Mouse (Mus musculus): Measurements from ENCODE around the gene Smpd3. TPM values are rescaled to one million over a fixed set of nuclear protein-coding genes. Genes with fewer than 3 reads are reported as not detected.
A peak's percentile ranks its signal among the peaks of the same experiment; 100 is the strongest.

The Smpd3 gene
- polyA plus RNA-seq, 1 experiment = not detected

GRCm38 (mm10) chr8:106364278-106364677 lies 26.5 kb upstream of the Smpd3 start:
- WGBS = 83% methylated on average over 8 of the region's 8 CpGs

GRCm38 (mm10) chr8:106363321-106363720 lies 25.5 kb upstream of the Smpd3 start:
- 86% methylated on average over 8 of the region's 8 CpGs for WGBS
- TF ChIP-seq CTCF (IDR thresholded peaks at IDR 0.05; ENCODE audit: insufficient read depth, low read depth, low read length) = no peak
- TF ChIP-seq POLR2A (IDR thresholded peaks at IDR 0.05; ENCODE audit: insufficient read depth, low read depth, low read length) = no peak
- H3K27ac ChIP-seq (ENCODE audit: insufficient read depth, low read depth, low read length) = no peak overlapping the region
- H3K4me1 ChIP-seq (ENCODE audit: control insufficient read depth, insufficient read depth, low read length) = no peaks in the 10 kb centered on the region
- no peak overlapping the region for H3K4me3 ChIP-seq (ENCODE audit: insufficient read depth, low read depth, low read length)

More at GRCm38 (mm10) chr8:106364278-106364677, 26.5 kb upstream of the Smpd3 start:
- TF ChIP-seq POLR2A (IDR thresholded peaks at IDR 0.05; ENCODE audit: insufficient read depth, low read depth, low read length) = no peak
- TF ChIP-seq CTCF (IDR thresholded peaks at IDR 0.05; ENCODE audit: insufficient read depth, low read depth, low read length) = no peak
- H3K4me1 ChIP-seq (ENCODE audit: control insufficient read depth, insufficient read depth, low read length) = no peaks in the 10 kb centered on the region
- no peak overlapping the region for H3K27ac ChIP-seq (ENCODE audit: insufficient read depth, low read depth, low read length)
- no peak overlapping the region for H3K4me3 ChIP-seq (ENCODE audit: insufficient read depth, low read depth, low read length)

- H3K4me3 ChIP-seq (ENCODE audit: insufficient read depth, low read depth, low read length) = no peak overlapping the region
- no peaks in the 10 kb centered on the region for H3K4me1 ChIP-seq (ENCODE audit: control insufficient read depth, insufficient read depth, low read length)
- TF ChIP-seq POLR2A (IDR thresholded peaks at IDR 0.05; ENCODE audit: insufficient read depth, low read depth, low read length) (no peak), CTCF (IDR thresholded peaks at IDR 0.05; ENCODE audit: insufficient read depth, low read depth, low read length) (no peak)
- 47% methylated on average over 4 of the region's 4 CpGs for WGBS
- no peak overlapping the region for H3K27ac ChIP-seq (ENCODE audit: insufficient read depth, low read depth, low read length)
These were observed 22.0 kb upstream of the Smpd3 start for GRCm38 (mm10) chr8:106359650-106360338.

DNA sequence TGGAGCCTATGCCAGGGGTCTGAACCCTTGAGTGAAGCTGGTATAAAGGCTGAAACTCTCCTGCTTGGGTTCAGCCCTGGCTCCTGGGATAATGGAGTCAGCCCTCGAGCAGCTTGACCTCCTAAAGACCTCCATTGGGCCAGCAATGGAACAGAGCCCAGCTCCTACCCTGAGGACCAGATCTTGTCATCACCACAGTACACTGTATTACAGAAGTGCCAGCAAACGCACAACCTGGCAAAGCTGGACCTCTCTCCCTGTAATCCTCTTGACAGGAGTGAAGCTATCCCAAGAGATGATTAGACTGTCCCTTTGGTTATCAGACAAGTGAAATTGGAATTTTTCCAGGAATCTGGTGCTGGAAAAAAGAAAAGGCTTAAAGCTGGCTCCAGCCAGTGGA lies 13.3 kb upstream of the Smpd3 start:
- 62% methylated on average over 2 of the region's 2 CpGs for WGBS

DNA sequence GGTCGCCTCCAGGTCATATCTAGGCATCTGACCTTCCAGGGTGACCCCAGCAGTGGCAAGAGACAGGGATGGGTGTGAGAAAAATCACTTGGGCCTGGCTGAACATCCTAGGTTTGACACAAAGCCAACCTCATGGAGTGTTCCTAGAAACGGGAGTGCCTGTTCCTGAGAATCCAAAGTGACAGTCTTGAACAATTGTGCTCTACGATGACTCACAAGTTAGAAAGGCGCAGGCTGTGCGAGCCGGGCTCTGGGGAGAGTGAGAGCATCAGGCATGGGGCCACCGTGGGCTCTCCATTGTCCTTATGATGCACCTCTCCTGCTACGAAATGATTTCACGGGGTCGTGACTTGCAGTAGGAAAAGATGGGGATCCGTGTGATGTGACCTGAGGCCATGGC lies 11.6 kb upstream of the Smpd3 start:
- Histone ChIP-seq H3K4me3 (ENCODE audit: insufficient read depth, low read depth, low read length) (no peak overlapping the region), H3K27ac (ENCODE audit: insufficient read depth, low read depth, low read length) (no peak overlapping the region), H3K4me1 (ENCODE audit: control insufficient read depth, insufficient read depth, low read length) (peaks cover 7% of the 10 kb centered on the region)
- 52% methylated on average over 11 of the region's 11 CpGs for WGBS
- TF ChIP-seq POLR2A (IDR thresholded peaks at IDR 0.05; ENCODE audit: insufficient read depth, low read depth, low read length) (no peak), CTCF (IDR thresholded peaks at IDR 0.05; ENCODE audit: insufficient read depth, low read depth, low read length) (no peak)

More for the DNA sequence above, 13.3 kb upstream of the Smpd3 start:
- TF ChIP-seq POLR2A (IDR thresholded peaks at IDR 0.05; ENCODE audit: insufficient read depth, low read depth, low read length) (no peak), CTCF (IDR thresholded peaks at IDR 0.05; ENCODE audit: insufficient read depth, low read depth, low read length) (no peak)
- Histone ChIP-seq H3K27ac (ENCODE audit: insufficient read depth, low read depth, low read length) (no peak overlapping the region), H3K4me1 (ENCODE audit: control insufficient read depth, insufficient read depth, low read length) (peaks cover 7% of the 10 kb centered on the region), H3K4me3 (ENCODE audit: insufficient read depth, low read depth, low read length) (no peak overlapping the region)

- WGBS = 84% methylated on average over 6 of the region's 6 CpGs
- peaks cover 7% of the 10 kb centered on the region for H3K4me1 ChIP-seq (ENCODE audit: control insufficient read depth, insufficient read depth, low read length)
- H3K27ac ChIP-seq (ENCODE audit: insufficient read depth, low read depth, low read length) = no peak overlapping the region
- TF ChIP-seq POLR2A (IDR thresholded peaks at IDR 0.05; ENCODE audit: insufficient read depth, low read depth, low read length) = no peak
- no peak for TF ChIP-seq CTCF (IDR thresholded peaks at IDR 0.05; ENCODE audit: insufficient read depth, low read depth, low read length)
- no peak overlapping the region for H3K4me3 ChIP-seq (ENCODE audit: insufficient read depth, low read depth, low read length)
These were observed 8.3 kb upstream of the Smpd3 start for GRCm38 (mm10) chr8:106346123-106346522.

DNA sequence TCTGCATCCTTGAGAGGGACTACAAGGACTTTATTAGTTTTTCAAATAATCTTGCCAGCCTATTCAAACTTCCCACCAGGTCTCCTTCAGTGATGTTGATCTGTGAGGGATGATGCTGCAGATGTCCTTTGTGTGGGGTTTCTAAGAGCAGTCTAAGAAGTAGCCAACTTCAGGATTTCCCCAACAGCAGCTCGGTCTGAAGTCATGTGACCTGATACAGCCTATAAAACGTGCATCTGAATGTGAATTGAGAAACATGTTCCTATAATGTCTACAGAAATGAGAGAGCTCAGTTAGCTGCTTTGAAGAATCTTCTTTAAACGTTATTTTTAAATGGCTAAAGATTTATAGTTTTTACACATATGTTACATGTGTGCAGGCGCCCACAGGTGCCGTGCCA lies 5.7 kb upstream of the Smpd3 start:
- Histone ChIP-seq H3K27ac (ENCODE audit: insufficient read depth, low read depth, low read length) (no peak overlapping the region), H3K4me1 (ENCODE audit: control insufficient read depth, insufficient read depth, low read length) (no peaks in the 10 kb centered on the region), H3K4me3 (ENCODE audit: insufficient read depth, low read depth, low read length) (no peak overlapping the region)
- no peak for TF ChIP-seq POLR2A (IDR thresholded peaks at IDR 0.05; ENCODE audit: insufficient read depth, low read depth, low read length)
- TF ChIP-seq CTCF (IDR thresholded peaks at IDR 0.05; ENCODE audit: insufficient read depth, low read depth, low read length) = no peak
- WGBS = 65% methylated on average over 5 of the region's 5 CpGs

GRCm38 (mm10) chr8:106342828-106343227 lies 5.0 kb upstream of the Smpd3 start:
- Histone ChIP-seq H3K4me3 (ENCODE audit: insufficient read depth, low read depth, low read length) (no peak overlapping the region), H3K27ac (ENCODE audit: insufficient read depth, low read depth, low read length) (no peak overlapping the region), H3K4me1 (ENCODE audit: control insufficient read depth, insufficient read depth, low read length) (no peaks in the 10 kb centered on the region)
- no peak for TF ChIP-seq CTCF (IDR thresholded peaks at IDR 0.05; ENCODE audit: insufficient read depth, low read depth, low read length)
- no peak for TF ChIP-seq POLR2A (IDR thresholded peaks at IDR 0.05; ENCODE audit: insufficient read depth, low read depth, low read length)
- 71% methylated on average over 7 of the region's 7 CpGs for WGBS

DNA sequence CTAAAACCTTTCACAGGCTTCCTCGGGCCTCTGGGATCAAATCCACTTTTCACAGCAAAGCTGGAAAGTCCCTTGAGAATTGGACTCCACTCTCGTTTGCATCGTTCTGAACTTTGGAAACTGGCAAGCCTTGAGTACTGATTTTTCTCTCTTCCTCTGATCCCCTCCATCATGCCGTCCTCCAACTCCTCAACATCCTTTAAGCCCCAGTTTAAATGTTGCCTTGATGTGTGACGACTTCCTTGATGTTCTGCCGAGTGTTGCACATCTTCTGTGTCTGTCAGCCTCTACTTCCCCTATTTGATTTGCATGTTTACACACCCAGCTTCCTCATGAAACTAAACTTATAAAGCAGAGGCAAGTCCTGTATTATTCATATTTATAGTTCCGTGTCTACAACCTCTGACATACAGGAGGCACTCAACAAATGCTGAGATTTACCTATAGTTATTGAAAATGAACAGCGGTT lies 987 bp upstream of the Smpd3 start:
- TF ChIP-seq POLR2A (IDR thresholded peaks at IDR 0.05; ENCODE audit: insufficient read depth, low read depth, low read length) = no peak
- TF ChIP-seq CTCF (IDR thresholded peaks at IDR 0.05; ENCODE audit: insufficient read depth, low read depth, low read length) = no peak
- Histone ChIP-seq H3K4me1 (ENCODE audit: control insufficient read depth, insufficient read depth, low read length) (no peaks in the 10 kb centered on the region), H3K27ac (ENCODE audit: insufficient read depth, low read depth, low read length) (no peak overlapping the region), H3K4me3 (ENCODE audit: insufficient read depth, low read depth, low read length) (peak overlapping the region; percentile 43)
- 29% methylated on average over 8 of the region's 8 CpGs for WGBS
